Mouse (Mus musculus) olfactory bulb, adult 2 months (tissue): ENCODE data around the gene Gorab.

Source experiments
- CTCF ChIP-seq: fragments of 200-500 bp; IDR thresholded peaks from 2 replicates; pipeline ENCODE4 v1.5.1; 2012; ENCODE audit warnings: low read depth, mild to moderate bottlenecking, low read length, moderate library complexity; ENCODE audit not compliant: insufficient read depth
- POLR2A ChIP-seq: fragments of 200-500 bp; IDR thresholded peaks from 2 replicates; pipeline ENCODE4 v1.6.1; 2012; ENCODE audit warnings: mild to moderate bottlenecking, low read depth, low read length, moderate library complexity; ENCODE audit not compliant: insufficient read depth

GRCm38 (mm10) chr1:163439002-163439401 is 35.5 kb upstream of the Gorab start:
- TF ChIP-seq CTCF (no peak), POLR2A (no peak)
